Mouse (Mus musculus) myocyte (in vitro differentiated cells): ENCODE results near the gene Muc1. TPM values are rescaled to one million over a fixed set of nuclear protein-coding genes. Genes with fewer than 3 reads are reported as not detected.

ENCODE experiments used
- H3K27me3 ChIP-seq: one replicate; pipeline ENCODE4 v1.6.1; 2011; ENCODE audit not compliant: control insufficient read depth, insufficient read depth, insufficient read length
- H3K36me3 ChIP-seq: one replicate; pipeline ENCODE4 v1.6.1; 2011; ENCODE audit not compliant: control insufficient read depth, insufficient read depth
- H3K4me2 ChIP-seq: one replicate; pipeline ENCODE4 v1.6.1; 2011; ENCODE audit warnings: low read depth, control low read depth
- H3K4me3 ChIP-seq: one replicate; pipeline ENCODE4 v1.5.1; 2011; ENCODE audit warnings: mild to moderate bottlenecking, control low read depth, moderate library complexity
- H3K79me2 ChIP-seq: one replicate; pipeline ENCODE4 v1.6.1; 2011; ENCODE audit not compliant: control insufficient read depth, insufficient read depth
- H3ac ChIP-seq: one replicate; pipeline ENCODE4 v1.6.1; 2011; ENCODE audit not compliant: control insufficient read depth, insufficient read length
- MYOD1 ChIP-seq, 3 experiments: IDR thresholded peaks; one replicate each; pipeline ENCODE4 v1.6.1; 2011; ENCODE audit warnings: control low read depth in 2 of 3, low read depth in 2 of 3, mild to moderate bottlenecking in 2 of 3, moderate library complexity in 1 of 3; ENCODE audit not compliant: insufficient read length in 2 of 3, control insufficient read depth in 1 of 3
- MYOG ChIP-seq, 3 experiments: IDR thresholded peaks; one replicate each; pipeline ENCODE4 v1.6.1; 2011; ENCODE audit warnings: control low read depth in 2 of 3, low read depth in 2 of 3, mild to moderate bottlenecking in 2 of 3; ENCODE audit not compliant: insufficient read length in 2 of 3, control insufficient read depth in 1 of 3, insufficient read depth in 1 of 3
- POLR2AphosphoS2 ChIP-seq: IDR thresholded peaks from one replicate; pipeline ENCODE4 v1.6.1; 2011; ENCODE audit warnings: low read depth, control low read depth; ENCODE audit not compliant: insufficient read length
- SRF ChIP-seq: IDR thresholded peaks from one replicate; pipeline ENCODE4 v1.6.1; 2011; ENCODE audit warnings: low read depth; ENCODE audit not compliant: control insufficient read depth, insufficient read length
- TCF3 ChIP-seq: IDR thresholded peaks from one replicate; pipeline ENCODE4 v1.6.1; 2011; ENCODE audit warnings: low read depth, control low read depth; ENCODE audit not compliant: insufficient read length
- polyA plus RNA-seq: library from polyadenylated mRNA; unstranded; fragments of >200 nt; fragmentation: generic; extraction: Trizol; gene quantifications from one replicate; pipeline ENCODE4 v1.2.1, GENCODE M21; 2012; ENCODE audit warnings: missing spikeins

The Muc1 gene
- polyA plus RNA-seq, 1 experiment = 0.37 TPM

- no peak for TF ChIP-seq MYOD1 (IDR thresholded peaks at IDR 0.05; ENCODE audit: control insufficient read depth in 1 of 3, insufficient read length in 2 of 3, low read depth in 2 of 3)
- TF ChIP-seq TCF3 = no peak
- TF ChIP-seq POLR2AphosphoS2 = no peak
- TF ChIP-seq SRF = no peak
- no peak for TF ChIP-seq MYOG (IDR thresholded peaks at IDR 0.05; ENCODE audit: control insufficient read depth in 1 of 3, insufficient read depth in 1 of 3, insufficient read length in 2 of 3, low read depth in 2 of 3)
- no peak overlapping the region for H3K4me3 ChIP-seq
- H3K79me2 ChIP-seq = no peaks in the 10 kb centered on the region
- peaks cover 9% of the 10 kb centered on the region for H3K27me3 ChIP-seq
- H3ac ChIP-seq = no peak overlapping the region
- H3K4me2 ChIP-seq = no peak overlapping the region
- H3K36me3 ChIP-seq = no peaks in the 10 kb centered on the region
Observed at GRCm38 (mm10) chr3:89282291-89282643, 53.4 kb downstream of the Muc1 start.

Other genes with a start within 250 kb of the Muc1 start
- 20.2 TPM for gene Rusc1, start 135.7 kb upstream of the Muc1 start, polyA plus RNA-seq
- 0.02 TPM for gene Gm43738, start 128.0 kb upstream of the Muc1 start, polyA plus RNA-seq
- gene Fdps, start 127.1 kb upstream of the Muc1 start, polyA plus RNA-seq = 863 TPM
- not detected for gene Pklr, start 92.9 kb upstream of the Muc1 start, polyA plus RNA-seq
- gene Hcn3, start 68.9 kb upstream of the Muc1 start, polyA plus RNA-seq = 0.10 TPM
- gene Clk2, start 64.3 kb upstream of the Muc1 start, polyA plus RNA-seq = 22.2 TPM
- gene Scamp3, start 51.6 kb upstream of the Muc1 start, polyA plus RNA-seq = 127 TPM
- gene Fam189b, start 45.9 kb upstream of the Muc1 start, polyA plus RNA-seq = 15.0 TPM
- gene Gba, start 26.1 kb upstream of the Muc1 start, polyA plus RNA-seq = 52.5 TPM
- gene Thbs3, start 13.9 kb upstream of the Muc1 start, polyA plus RNA-seq = 5.9 TPM
- gene Mtx1, start 2.0 kb upstream of the Muc1 start, polyA plus RNA-seq = 114 TPM
- 371 TPM for gene Krtcap2, start 16.9 kb downstream of the Muc1 start, polyA plus RNA-seq
- gene Trim46, start 17.3 kb downstream of the Muc1 start, polyA plus RNA-seq = 15.2 TPM
- gene Dpm3, start 30.3 kb downstream of the Muc1 start, polyA plus RNA-seq = 222 TPM
- 48.7 TPM for gene Slc50a1, start 41.5 kb downstream of the Muc1 start, polyA plus RNA-seq
- 8.2 TPM for gene Efna1, start 52.1 kb downstream of the Muc1 start, polyA plus RNA-seq
- 1.8 TPM for gene Efna3, start 93.9 kb downstream of the Muc1 start, polyA plus RNA-seq
- 5.4 TPM for gene Efna4, start 109.0 kb downstream of the Muc1 start, polyA plus RNA-seq
- gene Adam15, start 120.9 kb downstream of the Muc1 start, polyA plus RNA-seq = 78.4 TPM
- gene Dcst2, start 132.9 kb downstream of the Muc1 start, polyA plus RNA-seq = 0.01 TPM
- 0.41 TPM for gene Dcst1, start 136.2 kb downstream of the Muc1 start, polyA plus RNA-seq
- gene Zbtb7b, start 165.7 kb downstream of the Muc1 start, polyA plus RNA-seq = 47.0 TPM
- not detected for gene Lenep, start 173.7 kb downstream of the Muc1 start, polyA plus RNA-seq
- gene Flad1, start 182.8 kb downstream of the Muc1 start, polyA plus RNA-seq = 19.8 TPM
- 113 TPM for gene Cks1b, start 189.3 kb downstream of the Muc1 start, polyA plus RNA-seq
- gene Shc1, start 189.4 kb downstream of the Muc1 start, polyA plus RNA-seq = 95.5 TPM
- 58.5 TPM for gene Pygo2, start 201.2 kb downstream of the Muc1 start, polyA plus RNA-seq
- gene Pbxip1, start 207.6 kb downstream of the Muc1 start, polyA plus RNA-seq = 159 TPM
- 67.9 TPM for gene Pmvk, start 225.5 kb downstream of the Muc1 start, polyA plus RNA-seq